In the genomic region with DNA sequence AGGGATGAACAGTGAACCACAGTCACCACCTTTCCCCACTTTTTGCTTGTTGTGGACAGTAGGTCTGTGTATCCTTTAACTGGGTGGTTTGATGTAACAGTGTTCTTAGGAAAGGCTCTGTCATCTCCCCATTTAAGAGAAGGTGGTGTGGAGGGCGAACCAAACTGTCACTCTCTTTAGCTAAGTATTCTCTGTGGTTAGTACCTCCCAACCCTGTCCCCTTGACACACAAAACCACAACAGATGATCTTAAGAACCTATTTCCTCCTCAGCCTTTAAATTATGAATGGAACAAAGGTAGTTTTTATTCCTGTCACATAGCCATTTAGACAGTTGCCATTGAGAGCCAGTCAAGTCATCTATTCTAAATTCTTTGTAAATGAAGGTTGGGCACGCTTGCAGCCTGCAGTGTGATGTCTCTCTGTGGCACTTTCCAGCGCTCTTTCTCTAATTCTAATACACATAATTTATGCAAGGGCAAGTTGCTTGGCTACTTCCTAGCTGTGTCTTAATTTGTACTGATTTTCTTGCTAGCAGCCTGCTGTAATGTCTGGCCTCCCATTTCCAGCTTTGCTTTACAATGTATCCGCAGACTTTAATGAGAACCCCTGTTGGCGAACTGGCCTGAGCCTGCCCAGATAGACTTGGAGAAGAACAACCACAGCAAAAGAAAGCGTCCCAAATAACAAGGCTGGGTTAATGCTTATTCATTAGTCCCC, we compare ENCODE assay signal across 11 mouse cellular contexts. TPM values are rescaled to one million over a fixed set of nuclear protein-coding genes. Genes with fewer than 3 reads are reported as not detected.
A peak's percentile ranks its signal among the peaks of the same experiment; 100 is the strongest.
DNase-seq lines count a peak whose midpoint lies in the region; ATAC-seq lines count a peak whose summit lies in the region.
"Had no signal": no experiment of that assay in that cellular context is flagged by ENCODE, and none has a peak within 500 bp of the region (broad histone marks: within the 10 kb centered on the region; RNA-seq: fewer than 3 reads in every experiment).

No protein-coding gene starts in this region.

- no peak overlapping the region for H3K4me3 ChIP-seq in hindbrain, embryonic 11.5 days (ENCODE audit: low read depth, low read length)
- no peak overlapping the region for H3K4me3 ChIP-seq in hindbrain, embryonic 10.5 days
- no peak overlapping the region for H3K4me3 ChIP-seq in midbrain, embryonic 13.5 days (replicated peaks)

- no peak overlapping the region for H3K27ac ChIP-seq in hindbrain, embryonic 11.5 days (ENCODE audit: low read depth, low read length)
- H3K27ac ChIP-seq in hindbrain, embryonic 10.5 days = no peak overlapping the region
- H3K27ac ChIP-seq in midbrain, embryonic 13.5 days = peak overlapping the region; percentile 14; the same call in 1 of the 2 replicates

- H3K36me3 ChIP-seq in hindbrain, embryonic 11.5 days (ENCODE audit: control insufficient read depth, insufficient read depth, low read length) = no peaks in the 10 kb centered on the region
- H3K36me3 ChIP-seq in hindbrain, embryonic 10.5 days = no peaks in the 10 kb centered on the region
- no peaks in the 10 kb centered on the region for H3K36me3 ChIP-seq in midbrain, embryonic 13.5 days

- H3K4me1 ChIP-seq in hindbrain, embryonic 11.5 days (replicated peaks; ENCODE audit: control insufficient read depth, insufficient read depth, low read length) = no peaks in the 10 kb centered on the region; the same call in 1 of the 2 replicates
- H3K4me1 ChIP-seq in hindbrain, embryonic 10.5 days (replicated peaks) = peaks cover 40% of the 10 kb centered on the region
- H3K4me1 ChIP-seq in midbrain, embryonic 13.5 days (replicated peaks) = peaks cover 22% of the 10 kb centered on the region

- no peaks in the 10 kb centered on the region for H3K27me3 ChIP-seq in hindbrain, embryonic 11.5 days (ENCODE audit: control insufficient read depth, insufficient read depth, low read length)
- H3K27me3 ChIP-seq in hindbrain, embryonic 10.5 days (ENCODE audit: insufficient read depth, poor library complexity, severe bottlenecking) = 0 out of 2 replicates have a peak, but pooled peaks cover 4% of the 10 kb centered on the region
- no peaks in the 10 kb centered on the region for H3K27me3 ChIP-seq in midbrain, embryonic 13.5 days
- H3K27me3 ChIP-seq: megakaryocyte, embryonic 14.5 days had no signal

- no peaks in the 10 kb centered on the region for H3K9me3 ChIP-seq in hindbrain, embryonic 11.5 days (ENCODE audit: control insufficient read depth, low read length)
- H3K9me3 ChIP-seq in hindbrain, embryonic 10.5 days = no peaks in the 10 kb centered on the region
- no peaks in the 10 kb centered on the region for H3K9me3 ChIP-seq in midbrain, embryonic 13.5 days
- H3K9me3 ChIP-seq: megakaryocyte, embryonic 14.5 days had no signal

- no peak for DNase-seq in hindbrain, embryonic 11.5 days (ENCODE audit: low spot score)
- no peak for DNase-seq in hindbrain, embryonic 10.5 days (ENCODE audit: low spot score)
- peak; percentile 60 for DNase-seq in ZHBTc4 (ENCODE audit: low read depth, low spot score)
- no peak for DNase-seq in cerebellum, adult 9-11 months
- no peak for DNase-seq in gastrocnemius, adult 18-20 months (ENCODE audit: low spot score)
- DNase-seq in heart, adult 11 months = no peak
- DNase-seq: kidney, adult 9 months; thymus, adult 18-20 months had no signal

- 58% methylated on average over 6 of the region's 6 CpGs for WGBS in hindbrain, embryonic 11.5 days
- 73% methylated on average over 6 of the region's 6 CpGs for WGBS in hindbrain, embryonic 10.5 days
- 45% methylated on average over 6 of the region's 6 CpGs for WGBS in midbrain, embryonic 13.5 days

- 0 out of 2 replicates have a peak, but pooled peaks have one; percentile 7 for ATAC-seq in hindbrain, embryonic 11.5 days (ENCODE audit: low FRiP score)
- peak; percentile 26 for ATAC-seq in granulocyte monocyte progenitor cell, adult 5-6 weeks (replicated peaks; ENCODE audit: poor library complexity, severe bottlenecking)
- ATAC-seq in midbrain, embryonic 13.5 days = peak; percentile 43; the same call in 1 of the 2 replicates

- no peak overlapping the region for H3K9ac ChIP-seq in hindbrain, embryonic 11.5 days (ENCODE audit: low read depth, low read length)
- H3K9ac ChIP-seq in midbrain, embryonic 13.5 days (replicated peaks) = no peak overlapping the region

- H3K4me2 ChIP-seq in hindbrain, embryonic 11.5 days (replicated peaks; ENCODE audit: low read depth, low read length) = no peak overlapping the region
- no peak overlapping the region for H3K4me2 ChIP-seq in midbrain, embryonic 13.5 days (replicated peaks)

RNA-seq across cellular contexts. Expression of gene Slc16a6, which starts 23.8 kb away (rescaled TPM):
- polyA plus RNA-seq in hindbrain, embryonic 11.5 days (2014; fragmentation: Nextera tagmentation; extraction: Ambion mirVana) = 4.6 and 6.0 TPM in 2 replicates
- 3.6 and 5.5 TPM in 2 replicates for polyA plus RNA-seq in hindbrain, embryonic 10.5 days (2016; fragmentation: Nextera tagmentation; extraction: Ambion mirVana)
- 41.4 and 42.6 TPM in 2 replicates for total RNA-seq in granulocyte monocyte progenitor cell, adult 5-6 weeks (2014; fragmentation: Nextera tagmentation)
- 14.9 and 16.6 TPM in 2 replicates for total RNA-seq in granulocyte monocyte progenitor cell, adult 5-6 weeks (2017)
- 3.1 and 4.4 TPM in 2 replicates for polyA plus RNA-seq in midbrain, embryonic 13.5 days (2015; fragmentation: Nextera tagmentation; extraction: Ambion mirVana)
- total RNA-seq in gastrocnemius, adult 18-20 months (2021) = 1 to 10 TPM; 3.7 to 7.1 TPM

RNA-seq across cellular contexts. Expression of gene Arsg, which starts 24.0 kb away (rescaled TPM):
- polyA plus RNA-seq in hindbrain, embryonic 11.5 days (2014; fragmentation: Nextera tagmentation; extraction: Ambion mirVana) = 3.1 and 4.2 TPM in 2 replicates
- 2.6 and 3.8 TPM in 2 replicates for polyA plus RNA-seq in hindbrain, embryonic 10.5 days (2016; fragmentation: Nextera tagmentation; extraction: Ambion mirVana)
- total RNA-seq in granulocyte monocyte progenitor cell, adult 5-6 weeks (2014; fragmentation: Nextera tagmentation) = 1.4 and 2.1 TPM in 2 replicates
- 1.5 and 1.6 TPM in 2 replicates for total RNA-seq in granulocyte monocyte progenitor cell, adult 5-6 weeks (2017)
- polyA plus RNA-seq in midbrain, embryonic 13.5 days (2015; fragmentation: Nextera tagmentation; extraction: Ambion mirVana) = 2.6 and 3.1 TPM in 2 replicates
- 1 to 10 TPM; 1.2 to 1.6 TPM for total RNA-seq in gastrocnemius, adult 18-20 months (2021)
